Mouse (Mus musculus) urinary bladder, postnatal 4 days (tissue): Measurements from ENCODE around the gene Elmo1.

ENCODE experiments used
- DNase-seq, 2 experiments: peaks; one replicate each; pipeline ENCODE4 v3.0.0; 2021 to 2022; ENCODE audit warnings: low spot score in 2 of 2

Gene Elmo1

GRCm38 (mm10) chr13:20318615-20319219 lies 228.3 kb downstream of the Elmo1 start:
- DNase-seq, result no peak

DNA sequence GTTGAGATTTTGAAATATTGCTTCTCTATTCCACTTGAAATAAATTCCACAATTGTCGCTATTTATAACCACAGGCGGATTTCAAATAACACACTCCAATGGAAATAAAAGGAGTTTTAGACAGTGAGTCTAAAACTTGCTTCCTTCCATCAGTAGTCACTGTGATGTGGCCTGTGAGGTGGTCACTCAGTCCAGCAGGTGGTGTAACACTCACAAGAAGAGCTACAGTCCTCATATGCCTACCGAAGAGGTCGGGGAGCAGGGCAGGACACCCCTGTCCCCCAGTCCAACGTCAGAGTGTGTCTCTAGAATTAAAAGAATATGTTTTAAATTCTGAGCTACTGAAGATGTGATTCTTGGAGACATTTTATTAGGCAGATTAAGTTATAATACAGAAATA lies 229.8 kb downstream of the Elmo1 start:
- DNase-seq, result no peak

GRCm38 (mm10) chr13:20323478-20323877 lies 233.1 kb downstream of the Elmo1 start:
- DNase-seq, result no peak

GRCm38 (mm10) chr13:20327064-20327463 lies 236.7 kb downstream of the Elmo1 start:
- DNase-seq, result no peak

DNA sequence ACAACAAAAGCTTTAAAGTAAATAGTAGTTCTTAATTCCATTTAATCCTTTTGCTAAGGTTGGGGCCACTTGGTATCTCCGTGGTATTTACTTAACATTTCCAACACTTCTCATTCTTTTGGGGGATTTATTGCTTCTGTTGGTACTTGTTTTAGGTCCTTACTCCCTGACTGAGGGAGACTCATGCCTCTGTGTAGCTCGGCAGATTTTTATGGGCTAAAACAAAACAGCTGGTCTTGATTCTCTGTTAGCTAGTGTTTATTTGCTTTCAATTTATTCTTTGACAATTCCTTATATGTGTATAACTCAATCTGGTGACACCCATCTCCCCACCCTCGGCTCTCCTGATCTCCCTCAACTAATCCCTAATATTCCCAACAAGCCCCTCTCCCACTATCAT lies 237.6 kb downstream of the Elmo1 start:
- DNase-seq, result no peak

DNA sequence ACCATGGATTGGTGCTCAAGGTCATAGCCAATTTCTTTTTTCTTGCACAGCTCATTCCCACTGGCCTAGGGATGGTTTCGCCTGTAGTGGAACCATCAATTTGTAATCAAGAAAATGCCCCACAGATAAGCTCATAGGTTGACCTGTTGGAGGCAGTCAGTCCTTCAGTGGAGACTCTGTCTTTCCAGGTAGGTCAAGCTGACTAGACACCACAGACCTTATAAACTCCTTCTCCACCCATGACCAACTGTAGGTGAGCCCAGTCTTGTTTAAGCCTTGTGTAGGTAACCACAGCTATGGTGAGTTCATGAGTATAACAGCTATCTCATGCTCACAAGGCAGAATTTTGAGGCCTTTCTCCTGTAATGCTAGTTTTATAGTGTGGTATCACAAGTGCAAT lies 238.3 kb downstream of the Elmo1 start:
- no peak for DNase-seq

GRCm38 (mm10) chr13:20330954-20331353 lies 240.6 kb downstream of the Elmo1 start:
- DNase-seq, result no peak

- no peak for DNase-seq
Measured at GRCm38 (mm10) chr13:20335051-20335888, 244.9 kb downstream of the Elmo1 start.

- DNase-seq, result no peak
Measured at GRCm38 (mm10) chr13:20335889-20336497, 245.6 kb downstream of the Elmo1 start.

- no peak for DNase-seq
Measured at GRCm38 (mm10) chr13:20342881-20343280, 252.5 kb downstream of the Elmo1 start.

- DNase-seq, result no peak
Measured at GRCm38 (mm10) chr13:20349754-20350153, 259.4 kb downstream of the Elmo1 start.

GRCm38 (mm10) chr13:20352631-20353030 lies 262.2 kb downstream of the Elmo1 start:
- no peak for DNase-seq

GRCm38 (mm10) chr13:20353862-20354603 lies 263.6 kb downstream of the Elmo1 start:
- no peak for DNase-seq

- no peak for DNase-seq
Measured at GRCm38 (mm10) chr13:20354604-20354999, 264.2 kb downstream of the Elmo1 start.

DNA sequence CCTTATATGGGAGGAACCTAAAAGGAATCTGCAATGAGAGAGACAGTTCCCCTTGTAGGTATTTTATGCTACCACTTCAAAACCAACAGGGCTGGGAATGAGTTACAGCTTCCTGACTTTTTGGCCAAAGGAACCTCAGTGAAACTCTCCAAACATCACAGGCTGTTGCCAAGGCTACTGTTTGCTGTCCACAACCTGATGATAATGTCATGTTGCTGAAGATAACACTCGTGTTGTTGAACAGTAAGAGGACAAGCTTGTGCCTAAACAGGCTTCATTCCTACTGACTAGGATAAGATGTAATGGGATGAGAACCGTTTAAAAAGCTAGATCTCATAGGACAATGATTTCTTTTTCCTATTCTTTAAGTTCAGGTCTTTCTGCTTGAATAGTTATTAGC lies 272.1 kb downstream of the Elmo1 start:
- no peak for DNase-seq

- no peak for DNase-seq
Measured at GRCm38 (mm10) chr13:20365828-20366593, 275.6 kb downstream of the Elmo1 start.

DNA sequence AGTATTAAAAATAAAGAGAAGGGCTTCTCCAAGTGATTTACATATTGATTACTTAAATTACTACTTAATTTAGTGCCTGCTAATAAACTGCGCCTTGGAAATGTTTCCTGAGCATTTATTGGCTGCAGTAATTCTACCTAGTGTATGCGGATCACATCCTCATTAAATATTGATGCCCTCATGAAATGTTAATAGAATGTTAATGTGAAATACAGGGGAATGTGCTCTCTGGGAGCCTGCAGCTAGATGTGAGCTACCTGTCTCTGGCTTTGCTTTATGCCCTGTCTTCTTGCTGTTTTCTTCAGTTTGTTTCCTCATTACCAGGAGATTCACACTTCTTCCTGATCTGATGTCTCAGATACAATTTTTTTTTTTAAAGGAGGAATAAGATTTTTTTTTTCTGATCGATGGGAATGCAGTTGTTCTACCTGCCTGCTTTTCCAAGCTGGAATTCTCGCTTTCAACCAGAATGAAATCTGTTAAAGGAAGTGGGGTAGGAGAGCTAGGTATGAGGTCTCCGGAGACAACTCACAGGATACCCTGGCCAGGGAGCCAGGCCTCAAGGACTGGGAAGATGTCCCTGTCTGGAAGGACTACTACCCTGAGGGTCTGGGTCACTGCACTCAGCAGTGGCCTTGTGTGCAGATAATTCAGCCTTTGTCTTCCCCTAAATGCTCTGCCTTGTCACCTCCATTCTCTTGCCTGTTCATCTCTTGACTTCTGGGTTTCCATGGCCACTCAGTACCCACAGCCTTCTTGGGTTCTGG lies 279.8 kb downstream of the Elmo1 start:
- DNase-seq, result no peak

DNA sequence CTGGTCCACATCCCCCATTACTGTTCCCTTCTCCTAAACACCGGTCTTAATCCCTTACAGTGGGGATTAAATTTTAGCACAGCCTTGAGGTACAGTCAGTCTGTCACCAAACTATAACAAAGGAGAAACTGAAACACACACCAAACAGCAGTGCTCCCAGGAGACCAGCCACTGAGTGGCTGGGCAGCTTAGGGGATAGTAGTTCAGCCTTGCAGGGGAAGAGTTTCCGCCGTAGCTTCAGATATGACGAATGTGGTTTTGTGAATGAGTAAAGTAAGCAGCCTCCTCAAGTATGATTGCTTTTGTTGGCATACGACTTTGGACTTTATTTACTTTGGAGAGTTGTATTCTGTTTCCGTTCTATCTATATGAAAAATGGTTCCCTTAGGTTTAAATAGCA lies 281.1 kb downstream of the Elmo1 start:
- no peak for DNase-seq

GRCm38 (mm10) chr13:20372335-20372734 lies 281.9 kb downstream of the Elmo1 start:
- no peak for DNase-seq

DNA sequence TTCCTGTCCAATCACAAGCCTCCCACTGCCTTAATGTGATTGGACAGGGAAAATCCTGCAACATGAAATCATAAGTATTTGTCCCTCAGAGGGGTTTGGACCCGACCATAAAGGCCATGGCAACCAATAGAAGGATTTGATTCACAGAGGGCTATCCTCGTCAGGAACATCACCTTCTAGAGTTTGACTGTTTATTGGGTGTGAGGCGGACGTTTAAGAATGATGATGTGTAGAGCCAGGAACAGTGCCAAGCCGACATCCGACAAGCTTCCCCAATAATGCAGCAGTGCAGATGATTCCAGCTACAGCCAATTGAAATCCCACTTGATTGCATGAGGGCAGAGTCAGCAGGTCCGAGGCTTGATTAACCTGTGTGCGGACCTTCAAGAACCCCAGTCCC lies 288.5 kb downstream of the Elmo1 start:
- no peak for DNase-seq

DNA sequence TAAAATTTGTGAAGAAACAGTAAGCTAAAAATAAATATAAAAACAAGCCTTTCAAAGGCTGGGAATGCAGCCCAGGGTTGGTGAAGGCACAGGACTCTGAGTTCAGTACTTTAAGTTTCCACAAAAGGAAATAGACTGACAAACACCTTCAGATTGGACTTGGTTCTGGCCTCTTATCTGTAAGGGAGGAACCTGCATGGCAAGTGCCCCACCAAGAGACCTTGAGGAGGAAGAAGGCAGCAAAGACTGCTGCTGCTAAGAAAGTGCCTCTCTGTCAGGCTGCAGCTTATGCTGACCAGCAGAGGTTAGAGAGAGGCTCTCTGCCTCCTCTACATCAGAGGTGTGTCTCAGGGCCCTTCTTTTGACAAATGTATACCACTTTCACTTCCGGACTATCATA lies 293.5 kb downstream of the Elmo1 start:
- no peak for DNase-seq
